In genomic region chr5:25100157-25100515, GRCm38 (mm10) we compare ENCODE assay signal across 8 mouse cellular contexts. TPM values are rescaled to one million over a fixed set of nuclear protein-coding genes. Genes with fewer than 3 reads are reported as not detected.
A peak's percentile ranks its signal among the peaks of the same experiment; 100 is the strongest.
DNase-seq lines count a peak whose midpoint lies in the region; ATAC-seq and TF ChIP-seq lines count a peak whose summit lies in the region.

No protein-coding gene starts in this region.

- DNase-seq in layer of hippocampus, adult 2 months (ENCODE audit: low spot score in 2 of 2) = no peak
- DNase-seq in layer of hippocampus, adult 9-11 months = no peak
- peak; percentile 32 for DNase-seq in T-cell, adult 2 months (ENCODE audit: low spot score)
- no peak for DNase-seq in Muller cell, postnatal 12 days (ENCODE audit: inconsistent ontology term)
- no peak for DNase-seq in urinary bladder, postnatal 10 days (ENCODE audit: low spot score)

- H3K27me3 ChIP-seq in forebrain, embryonic 15.5 days = peaks cover 38% of the 10 kb centered on the region
- peaks cover 69% of the 10 kb centered on the region for H3K27me3 ChIP-seq in limb, embryonic 12.5 days
- peaks cover 28% of the 10 kb centered on the region for H3K27me3 ChIP-seq in myocyte (ENCODE audit: control insufficient read depth, insufficient read depth, insufficient read length)

- under 1% methylated on average over 26 of the region's 26 CpGs for WGBS in forebrain, embryonic 15.5 days
- under 1% methylated on average over 26 of the region's 26 CpGs for WGBS in limb, embryonic 12.5 days

- no peak overlapping the region for H3ac ChIP-seq in myocyte (ENCODE audit: control insufficient read depth, insufficient read length)

- H3K27ac ChIP-seq in layer of hippocampus, adult 2 months = peak overlapping the region; percentile 97
- H3K27ac ChIP-seq in forebrain, embryonic 15.5 days (replicated peaks) = no peak overlapping the region
- no peak overlapping the region for H3K27ac ChIP-seq in limb, embryonic 12.5 days

- H3K4me3 ChIP-seq in layer of hippocampus, adult 2 months = peak overlapping the region; percentile 78
- peak overlapping the region; percentile 62 for H3K4me3 ChIP-seq in forebrain, embryonic 15.5 days
- H3K4me3 ChIP-seq in limb, embryonic 12.5 days (replicated peaks) = peak overlapping the region; percentile 63
- peak overlapping the region; percentile 21 for H3K4me3 ChIP-seq in myocyte

- peak overlapping the region; percentile 98 for H3K4me2 ChIP-seq in forebrain, embryonic 15.5 days (replicated peaks)
- H3K4me2 ChIP-seq in limb, embryonic 12.5 days = peak overlapping the region; percentile 100
- H3K4me2 ChIP-seq in myocyte (ENCODE audit: low read depth) = peak overlapping the region; percentile 86

- no peak for TF ChIP-seq CTCF in layer of hippocampus, adult 2 months (conservative IDR thresholded peaks at IDR 0.05)

- no peak for TF ChIP-seq POLR2A in myocyte (IDR thresholded peaks at IDR 0.05; ENCODE audit: insufficient read length, low read depth)

- H3K36me3 ChIP-seq in forebrain, embryonic 15.5 days = no peaks in the 10 kb centered on the region
- H3K36me3 ChIP-seq in limb, embryonic 12.5 days = no peaks in the 10 kb centered on the region
- no peaks in the 10 kb centered on the region for H3K36me3 ChIP-seq in myocyte (ENCODE audit: control insufficient read depth, insufficient read depth)

- ATAC-seq in forebrain, embryonic 15.5 days (replicated peaks) = peak; percentile 12; the same call in 1 of the 2 replicates
- ATAC-seq in limb, embryonic 12.5 days (ENCODE audit: insufficient number of reproducible peaks, insufficient read depth, low FRiP score, low TSS enrichment, low read depth) = no peak

- H3K4me1 ChIP-seq in forebrain, embryonic 15.5 days = peaks cover 21% of the 10 kb centered on the region
- peaks cover 19% of the 10 kb centered on the region for H3K4me1 ChIP-seq in limb, embryonic 12.5 days (replicated peaks)

- no peaks in the 10 kb centered on the region for H3K79me2 ChIP-seq in myocyte (ENCODE audit: control insufficient read depth, insufficient read depth)

- H3K9me3 ChIP-seq in forebrain, embryonic 15.5 days = no peaks in the 10 kb centered on the region
- no peaks in the 10 kb centered on the region for H3K9me3 ChIP-seq in limb, embryonic 12.5 days

- peak overlapping the region; percentile 31 for H3K9ac ChIP-seq in forebrain, embryonic 15.5 days (replicated peaks)
- peak overlapping the region; percentile 63; the same call in 1 of the 2 replicates for H3K9ac ChIP-seq in limb, embryonic 12.5 days (replicated peaks)

TF ChIP-seq in myocyte, 11 proteins besides CTCF, POLR2A, EP300 and RAD21:
- TF ChIP-seq MAX (IDR thresholded peaks at IDR 0.05; ENCODE audit: low read depth) (no peak), REST (IDR thresholded peaks at IDR 0.05; ENCODE audit: insufficient read depth, insufficient read length) (no peak), MYOD1 (IDR thresholded peaks at IDR 0.05; ENCODE audit: control insufficient read depth in 1 of 3, insufficient read length in 2 of 3, low read depth in 2 of 3) (no peak), TCF3 (IDR thresholded peaks at IDR 0.05; ENCODE audit: insufficient read length, low read depth) (no peak), MYOG (IDR thresholded peaks at IDR 0.05; ENCODE audit: control insufficient read depth in 1 of 3, insufficient read depth in 1 of 3, insufficient read length in 2 of 3, low read depth in 2 of 3) (no peak), CEBPB (IDR thresholded peaks at IDR 0.05; ENCODE audit: insufficient read depth, poor library complexity, severe bottlenecking) (no peak), USF1 (IDR thresholded peaks at IDR 0.05; ENCODE audit: low read depth) (no peak), E2F4 (IDR thresholded peaks at IDR 0.05; ENCODE audit: insufficient read depth) (no peak), SRF (IDR thresholded peaks at IDR 0.05; ENCODE audit: control insufficient read depth, insufficient read length, low read depth) (no peak), TCF12 (IDR thresholded peaks at IDR 0.05; ENCODE audit: insufficient read depth, poor library complexity, severe bottlenecking) (no peak), POLR2AphosphoS2 (IDR thresholded peaks at IDR 0.05; ENCODE audit: insufficient read length, low read depth) (no peak)

RNA-seq across cellular contexts. Expression of gene Prkag2, which starts 0.3 kb away (rescaled TPM):
- total RNA-seq in layer of hippocampus, adult 2 months (2021) = 100 to 1,000 TPM; 177 to 193 TPM
- polyA plus RNA-seq in forebrain, embryonic 15.5 days (2015; fragmentation: Nextera tagmentation; extraction: Ambion mirVana) = 90.1 and 93.3 TPM in 2 replicates
- 24.1 and 24.5 TPM in 2 replicates for polyA plus RNA-seq in limb, embryonic 12.5 days (2016; fragmentation: Nextera tagmentation; extraction: Ambion mirVana)
- 5.8 TPM for polyA plus RNA-seq in myocyte (2012; fragmentation: generic; extraction: Trizol)

Comparison
In these comparisons a context has a peak if more than half of its experiments do, and no peak if none do; other contexts are left out.
1. H3K4me3 ChIP-seq: peak in every context shown above with its lines; median percentile 78 in layer of hippocampus, adult 2 months; 63 in limb, embryonic 12.5 days; 62 in forebrain, embryonic 15.5 days; 21 in myocyte.